Mouse (Mus musculus) bone marrow macrophage, adult 2 months (primary cell): Measurements from ENCODE around the gene Tiam1. TPM values are rescaled to one million over a fixed set of nuclear protein-coding genes. Genes with fewer than 3 reads are reported as not detected.

ENCODE experiments used
- H3K27ac ChIP-seq: 2 replicates; pipeline ENCODE4 v1.5.1; 2012; ENCODE audit warnings: low read depth, low read length; ENCODE audit not compliant: insufficient read depth
- H3K4me1 ChIP-seq: 2 replicates; pipeline ENCODE4 v1.6.1; 2012; ENCODE audit warnings: low read length; ENCODE audit not compliant: control insufficient read depth, insufficient read depth
- H3K4me3 ChIP-seq: 2 replicates; pipeline ENCODE4 v1.5.1; 2012; ENCODE audit warnings: mild to moderate bottlenecking, low read length, moderate library complexity; ENCODE audit not compliant: insufficient read depth
- CTCF ChIP-seq: IDR thresholded peaks from 2 replicates; pipeline ENCODE4 v1.5.1; 2012; ENCODE audit warnings: low read depth, mild to moderate bottlenecking, low read length, moderate library complexity
- POLR2A ChIP-seq: IDR thresholded peaks from 2 replicates; pipeline ENCODE4 v1.6.1; 2012; ENCODE audit warnings: mild to moderate bottlenecking, low read depth, low read length, borderline replicate concordance
- polyA plus RNA-seq: library from polyadenylated mRNA; stranded (reverse); fragments of >200 nt; gene quantifications from 2 replicates; pipeline ENCODE4 v1.2.4, GENCODE M21; 2012; ENCODE audit not compliant: missing spikeins, insufficient read depth, insufficient read length

Gene Tiam1
- polyA plus RNA-seq, 1 experiment, result 21.4 TPM

GRCm38 (mm10) chr16:89864710-89865109 is 278.9 kb downstream of the Tiam1 start:
- peaks cover 3% of the 10 kb centered on the region for H3K4me1 ChIP-seq
- H3K4me3 ChIP-seq, result no peak overlapping the region
- no peak for TF ChIP-seq POLR2A
- no peak for TF ChIP-seq CTCF
- H3K27ac ChIP-seq, result no peak overlapping the region

DNA sequence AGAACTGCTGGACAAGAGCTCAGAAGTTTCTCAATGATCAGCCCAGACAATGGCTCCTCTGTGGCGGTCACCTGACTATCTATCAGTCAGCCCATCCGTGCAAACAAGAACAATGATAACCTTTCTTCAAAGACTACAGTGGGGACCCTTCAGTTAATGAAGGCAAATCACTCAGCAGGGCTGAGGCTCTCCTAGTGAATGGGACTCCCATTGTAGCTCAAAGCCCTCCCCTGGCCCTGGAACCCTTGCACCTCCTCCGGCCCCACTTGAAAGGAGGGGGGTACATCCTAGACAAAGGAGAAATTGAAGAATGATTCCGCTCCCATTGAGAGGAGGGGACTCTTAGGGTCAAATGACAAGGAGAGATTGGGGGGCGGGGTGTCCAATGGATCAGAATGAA is 280.3 kb downstream of the Tiam1 start:
- no peak overlapping the region for H3K4me3 ChIP-seq
- TF ChIP-seq POLR2A, result no peak
- no peak for TF ChIP-seq CTCF

DNA sequence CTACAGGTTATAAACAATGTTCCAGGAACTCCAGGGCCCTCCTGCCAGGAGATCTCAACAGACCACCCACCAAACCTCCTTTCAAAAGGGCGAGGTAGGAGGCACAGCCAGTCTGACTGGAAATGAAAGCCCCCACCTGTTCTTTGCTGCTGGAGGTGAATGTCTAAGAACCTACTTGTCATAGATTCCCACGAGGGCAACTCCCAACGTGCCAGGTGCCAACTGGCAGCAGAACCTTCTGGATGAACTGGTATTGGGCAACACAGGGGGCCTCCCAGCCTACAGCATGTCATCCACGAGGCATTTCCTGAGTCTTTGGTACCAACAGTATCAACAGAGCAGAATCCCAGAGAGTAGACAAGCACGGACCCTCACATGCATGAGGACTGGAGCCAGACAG is 282.0 kb downstream of the Tiam1 start:
- H3K27ac ChIP-seq, result no peak overlapping the region
- H3K4me3 ChIP-seq, result no peak overlapping the region
- TF ChIP-seq POLR2A (no peak), CTCF (no peak)
- peaks cover 3% of the 10 kb centered on the region for H3K4me1 ChIP-seq

More for the DNA sequence above, 280.3 kb downstream of the Tiam1 start:
- Histone ChIP-seq H3K27ac (no peak overlapping the region), H3K4me1 (peaks cover 3% of the 10 kb centered on the region)

DNA sequence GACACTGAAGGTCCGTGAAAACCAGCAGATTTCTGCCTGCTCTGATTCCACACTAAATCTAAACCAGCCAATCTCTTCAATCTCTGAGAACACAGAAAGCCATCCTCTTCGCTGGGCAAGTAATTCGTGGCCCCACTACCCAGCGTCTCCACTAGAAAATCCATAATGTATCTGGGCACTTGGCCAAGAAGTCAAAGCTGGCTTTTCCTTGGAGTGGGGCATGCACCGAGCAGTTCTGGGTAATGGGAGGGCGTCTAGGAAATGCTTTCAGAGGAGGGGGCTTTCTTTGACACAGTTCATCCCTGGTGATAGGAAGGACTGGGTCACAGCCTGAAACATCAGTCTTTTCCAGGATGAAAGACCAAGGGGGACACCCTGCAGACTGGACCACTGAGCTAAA is 282.9 kb downstream of the Tiam1 start:
- Histone ChIP-seq H3K4me1 (peaks cover 3% of the 10 kb centered on the region), H3K4me3 (no peak overlapping the region), H3K27ac (no peak overlapping the region)
- TF ChIP-seq POLR2A (no peak), CTCF (no peak)

DNA sequence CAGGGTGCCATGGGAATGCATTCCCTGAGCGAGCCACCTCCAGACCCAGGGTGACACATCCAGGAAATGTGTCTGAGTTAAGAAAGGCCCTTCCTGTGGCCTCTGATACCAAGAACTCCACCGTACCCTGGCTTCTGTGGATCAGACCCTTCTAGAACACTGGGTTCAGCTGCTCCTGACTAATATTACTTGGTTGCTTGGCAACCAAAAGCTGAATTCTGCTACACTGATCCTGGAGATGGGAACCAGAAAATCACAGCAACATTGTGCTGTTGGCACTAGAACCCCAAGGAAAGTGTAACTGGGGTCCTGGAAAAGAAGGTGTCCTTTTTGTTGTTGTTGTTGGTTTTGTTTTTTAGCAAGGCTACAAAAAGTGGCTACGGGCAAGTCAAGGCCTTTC is 285.9 kb downstream of the Tiam1 start:
- Histone ChIP-seq H3K4me1 (no peaks in the 10 kb centered on the region), H3K4me3 (no peak overlapping the region), H3K27ac (no peak overlapping the region)
- TF ChIP-seq CTCF, result no peak
- no peak for TF ChIP-seq POLR2A

GRCm38 (mm10) chr16:89854731-89855130 is 288.8 kb downstream of the Tiam1 start:
- Histone ChIP-seq H3K4me1 (no peaks in the 10 kb centered on the region), H3K27ac (no peak overlapping the region), H3K4me3 (no peak overlapping the region)
- TF ChIP-seq CTCF (no peak), POLR2A (no peak)

DNA sequence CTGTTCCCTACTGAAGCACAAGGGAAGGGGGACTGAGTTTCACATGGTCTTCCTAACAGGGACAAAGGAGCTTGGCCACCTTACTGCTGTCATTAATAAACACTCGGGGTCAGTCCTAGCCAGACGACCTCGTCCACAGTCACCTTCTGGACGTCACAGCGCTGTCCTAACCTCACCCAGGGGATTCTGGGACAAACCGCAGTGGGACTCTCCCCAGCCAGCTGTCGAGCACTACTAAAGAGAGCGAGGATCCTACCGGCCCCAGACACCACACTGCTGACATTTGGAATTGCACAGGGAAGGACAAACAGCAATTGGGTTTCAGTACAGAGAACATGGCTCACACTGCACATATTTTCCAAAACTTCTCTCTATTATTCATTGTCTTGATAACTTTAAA is 292.2 kb downstream of the Tiam1 start:
- Histone ChIP-seq H3K4me3 (no peak overlapping the region), H3K27ac (no peak overlapping the region), H3K4me1 (peaks cover 14% of the 10 kb centered on the region)
- TF ChIP-seq POLR2A (no peak), CTCF (no peak)

DNA sequence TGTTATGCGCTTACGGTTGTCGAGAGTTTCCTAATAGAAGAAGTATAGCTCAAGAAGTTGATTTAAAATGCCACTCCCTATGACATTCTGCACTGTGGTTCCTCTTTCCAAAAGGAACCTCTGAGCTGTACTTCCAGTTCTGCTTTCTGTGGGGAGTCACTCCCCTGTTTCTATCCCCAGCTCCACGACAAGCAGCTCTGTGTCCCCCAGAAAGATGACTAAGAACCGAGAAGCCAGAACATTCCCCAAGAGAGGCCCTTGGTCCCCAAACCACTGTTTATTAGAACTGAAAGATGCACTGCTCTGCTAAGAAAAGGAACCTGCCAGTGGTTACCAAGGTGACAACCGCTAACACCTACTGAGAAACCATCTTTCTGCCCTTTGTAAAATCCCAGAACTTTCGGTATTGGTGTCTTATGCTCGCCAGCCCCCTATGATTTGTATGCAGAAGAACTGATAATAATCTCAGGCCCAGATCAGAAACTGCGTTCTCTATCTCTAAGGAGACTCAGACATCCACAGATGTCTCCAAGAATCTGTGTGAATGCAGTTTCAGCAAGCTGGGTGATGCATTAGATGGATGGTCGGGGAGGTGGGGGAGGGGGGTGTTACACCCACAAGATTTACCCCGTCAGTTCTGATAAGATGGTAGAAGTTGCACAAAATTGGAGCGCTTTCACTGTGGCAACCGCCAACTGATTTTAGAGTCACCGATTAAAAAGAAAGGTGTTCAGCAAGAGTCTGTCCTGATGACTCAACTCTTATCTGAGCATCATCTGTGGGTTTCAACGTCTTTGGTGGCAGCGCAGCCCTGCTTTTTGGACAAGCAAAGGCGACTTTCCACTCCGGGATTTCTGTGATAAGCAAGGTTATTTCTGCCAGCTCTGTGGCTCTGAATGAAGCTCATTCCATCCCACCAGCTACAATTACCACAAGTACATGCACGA is 294.6 kb downstream of the Tiam1 start:
- TF ChIP-seq POLR2A (no peak), CTCF (no peak)
- Histone ChIP-seq H3K4me1 (peaks cover 14% of the 10 kb centered on the region), H3K27ac (peak overlapping the region; percentile 93), H3K4me3 (peak overlapping the region; percentile 15; the same call in 1 of the 2 replicates)

DNA sequence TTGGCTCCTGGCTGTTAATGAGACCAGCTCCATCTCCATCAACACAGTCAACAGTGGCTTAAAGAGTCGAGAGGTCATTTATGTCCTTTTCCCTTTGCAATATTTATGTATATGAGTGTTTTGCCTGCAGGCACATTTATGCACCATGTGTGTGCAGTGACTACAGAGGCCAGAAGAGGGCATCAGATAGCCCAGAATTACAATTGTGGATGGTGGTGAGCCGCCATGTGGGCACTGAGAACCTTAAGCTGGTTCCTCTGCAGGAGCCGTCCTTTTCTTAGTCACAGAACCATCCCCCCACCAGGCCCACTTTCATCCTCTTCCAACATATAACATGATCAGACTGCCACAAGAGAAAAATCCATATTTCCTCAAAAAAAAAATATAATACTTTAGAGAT is 295.4 kb downstream of the Tiam1 start:
- TF ChIP-seq CTCF, result peak; percentile 39; the same call in 1 of the 2 replicates
- no peak for TF ChIP-seq POLR2A
- Histone ChIP-seq H3K27ac (peak overlapping the region; percentile 93), H3K4me3 (peak overlapping the region; percentile 16; the same call in 1 of the 2 replicates), H3K4me1 (peaks cover 14% of the 10 kb centered on the region)

- Histone ChIP-seq H3K4me3 (no peak overlapping the region), H3K27ac (no peak overlapping the region), H3K4me1 (peaks cover 14% of the 10 kb centered on the region)
- TF ChIP-seq CTCF (no peak), POLR2A (no peak)
These were observed 298.1 kb downstream of the Tiam1 start for GRCm38 (mm10) chr16:89845461-89845860.

GRCm38 (mm10) chr16:89844580-89844979 is 299.0 kb downstream of the Tiam1 start:
- H3K27ac ChIP-seq, result no peak overlapping the region
- no peak for TF ChIP-seq POLR2A
- TF ChIP-seq CTCF, result peak; percentile 47
- H3K4me3 ChIP-seq, result no peak overlapping the region
- peaks cover 14% of the 10 kb centered on the region for H3K4me1 ChIP-seq
